Mouse (Mus musculus): ENCODE results near the gene Nup107. TPM values are rescaled to one million over a fixed set of nuclear protein-coding genes. Genes with fewer than 3 reads are reported as not detected.

The Nup107 gene
- polyA plus RNA-seq, 1 experiment = 8.0 TPM

DNA sequence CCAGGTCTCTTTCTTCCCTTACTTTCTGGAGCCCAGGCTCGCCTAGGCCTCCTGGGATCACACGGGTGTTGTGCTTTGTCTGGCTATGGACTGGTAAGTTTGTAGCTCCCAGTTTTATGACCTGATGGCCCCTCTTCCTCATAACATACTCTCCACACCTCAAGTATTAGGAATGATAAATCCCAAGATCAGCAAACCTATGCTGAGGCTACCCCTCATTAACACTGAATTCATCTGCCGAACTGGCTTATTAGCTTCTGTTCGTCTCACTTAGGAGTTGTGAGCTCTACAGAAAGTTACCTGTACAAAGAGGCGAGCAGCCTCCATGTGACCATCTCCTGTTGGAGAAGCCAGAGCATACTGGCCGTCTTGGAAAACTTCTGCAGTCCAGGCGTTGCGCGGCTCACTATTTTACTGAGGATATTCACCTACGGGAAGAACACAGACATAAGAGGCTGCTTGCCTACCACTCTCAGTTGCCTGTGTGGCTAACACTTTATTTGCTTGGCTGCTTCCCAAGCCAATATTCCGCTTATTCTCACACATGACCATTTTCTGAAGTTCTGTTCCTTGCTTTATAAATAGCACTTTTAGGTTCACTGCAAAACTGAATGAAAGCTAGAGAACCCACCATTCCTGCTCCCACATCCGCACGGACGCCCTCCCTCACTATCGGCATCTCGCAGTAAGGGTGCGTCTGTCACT is 11.3 kb downstream of the Nup107 start:
- H3K4me1 ChIP-seq (ENCODE audit: control insufficient read depth, insufficient read depth, low read length) = no peaks in the 10 kb centered on the region
- DNase-seq = no peak
- no peak for TF ChIP-seq CTCF (IDR thresholded peaks at IDR 0.05; ENCODE audit: insufficient read depth, low read length)
- TF ChIP-seq POLR2A (IDR thresholded peaks at IDR 0.05; ENCODE audit: borderline replicate concordance, extremely low read depth, low read depth, low read length) = no peak
- 88% methylated on average over 17 of the region's 17 CpGs for WGBS
- no peak overlapping the region for H3K4me3 ChIP-seq (replicated peaks; ENCODE audit: extremely low read depth, low read depth, low read length)

DNA sequence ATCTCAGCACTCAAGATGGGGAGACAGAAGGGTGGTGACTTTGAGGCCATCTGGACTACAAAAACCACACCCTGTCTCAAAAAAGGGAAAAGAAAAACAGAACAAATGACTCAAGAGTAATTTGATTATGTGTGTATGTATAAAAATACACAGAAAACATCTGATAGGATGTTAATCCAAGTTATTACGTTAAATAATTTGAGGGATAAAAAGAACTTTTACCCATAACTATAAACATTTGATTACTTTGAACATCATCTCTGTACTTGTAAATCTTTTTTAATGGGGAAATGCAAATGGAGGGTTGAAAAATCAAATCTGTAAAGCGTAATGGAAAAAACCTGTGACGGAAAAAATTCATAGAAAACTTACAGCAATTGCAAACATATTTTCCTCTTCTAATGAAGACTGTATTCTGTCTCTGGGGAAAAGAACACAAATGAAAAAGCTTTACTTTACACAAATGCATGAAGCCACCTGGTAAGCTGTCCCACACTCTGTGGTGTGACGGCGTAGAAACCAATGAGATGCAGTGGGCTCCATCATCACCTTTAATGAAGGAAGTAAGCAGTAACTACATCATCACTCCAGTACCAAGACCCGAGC is 12.1 kb downstream of the Nup107 start:
- Histone ChIP-seq H3K4me3 (replicated peaks; ENCODE audit: extremely low read depth, low read depth, low read length) (no peak overlapping the region), H3K4me1 (ENCODE audit: control insufficient read depth, insufficient read depth, low read length) (no peaks in the 10 kb centered on the region)
- no peak for DNase-seq
- 91% methylated on average over 6 of the region's 6 CpGs for WGBS
- TF ChIP-seq CTCF (IDR thresholded peaks at IDR 0.05; ENCODE audit: insufficient read depth, low read length) = no peak
- no peak for TF ChIP-seq POLR2A (IDR thresholded peaks at IDR 0.05; ENCODE audit: borderline replicate concordance, extremely low read depth, low read depth, low read length)

DNA sequence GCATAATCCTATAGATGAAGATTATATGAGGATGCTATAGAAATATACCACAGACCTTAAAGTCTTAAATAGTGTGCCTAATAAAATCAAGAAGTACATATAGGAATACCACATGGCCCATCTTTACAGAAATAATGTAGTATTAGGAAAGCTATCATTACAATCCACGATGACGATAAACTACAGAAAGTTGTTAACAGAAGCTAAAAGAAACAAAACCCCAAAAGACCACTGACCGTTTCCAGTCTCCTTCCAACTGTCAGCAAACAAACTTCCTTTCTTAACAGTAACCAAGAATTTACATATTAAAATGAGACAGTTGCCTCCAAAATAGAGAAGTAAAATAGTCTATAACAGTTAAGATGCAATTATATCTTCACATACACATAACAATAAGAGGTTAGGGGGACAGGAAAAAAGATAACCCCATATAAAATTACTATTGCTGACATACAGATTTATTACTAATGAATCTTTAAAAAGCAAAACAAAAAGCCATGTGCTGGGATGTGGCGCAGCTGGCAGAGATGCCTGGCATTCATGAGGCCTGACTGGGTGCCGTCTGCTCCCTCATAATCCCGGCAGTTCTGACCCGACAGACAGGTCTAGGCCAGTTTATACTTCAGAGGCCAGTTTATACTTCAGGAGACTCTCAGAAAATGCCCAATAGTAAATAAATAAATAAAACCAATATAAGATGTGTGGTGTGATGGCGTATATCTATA is 12.8 kb downstream of the Nup107 start:
- TF ChIP-seq CTCF (IDR thresholded peaks at IDR 0.05; ENCODE audit: insufficient read depth, low read length) (no peak), POLR2A (IDR thresholded peaks at IDR 0.05; ENCODE audit: borderline replicate concordance, extremely low read depth, low read depth, low read length) (no peak)
- DNase-seq = no peak
- Histone ChIP-seq H3K4me1 (ENCODE audit: control insufficient read depth, insufficient read depth, low read length) (no peaks in the 10 kb centered on the region), H3K4me3 (replicated peaks; ENCODE audit: extremely low read depth, low read depth, low read length) (no peak overlapping the region)
- WGBS = 90% methylated on average over 8 of the region's 8 CpGs

DNA sequence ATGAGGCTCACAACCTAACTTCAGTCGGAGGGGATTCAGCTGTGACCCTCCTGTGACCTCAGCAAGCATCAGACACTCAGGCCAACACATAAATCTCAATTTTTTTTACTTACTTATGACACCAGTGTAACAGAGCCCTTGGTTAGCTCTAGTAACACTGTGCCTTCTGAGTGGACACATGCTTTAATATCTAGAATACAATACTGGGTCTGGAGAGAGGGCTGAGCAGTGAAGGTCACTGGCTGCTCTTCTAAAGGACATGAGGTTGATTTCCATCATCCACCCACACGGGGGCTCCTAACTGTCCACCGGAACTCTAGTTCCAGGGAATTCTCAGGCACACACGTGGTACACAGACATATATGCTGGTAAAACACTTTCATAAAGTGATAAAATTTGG is 13.6 kb downstream of the Nup107 start:
- WGBS = 81% methylated on average over 4 of the region's 4 CpGs
- no peak overlapping the region for H3K4me3 ChIP-seq (replicated peaks; ENCODE audit: extremely low read depth, low read depth, low read length)
- TF ChIP-seq POLR2A (IDR thresholded peaks at IDR 0.05; ENCODE audit: borderline replicate concordance, extremely low read depth, low read depth, low read length) (no peak), CTCF (IDR thresholded peaks at IDR 0.05; ENCODE audit: insufficient read depth, low read length) (no peak)

DNA sequence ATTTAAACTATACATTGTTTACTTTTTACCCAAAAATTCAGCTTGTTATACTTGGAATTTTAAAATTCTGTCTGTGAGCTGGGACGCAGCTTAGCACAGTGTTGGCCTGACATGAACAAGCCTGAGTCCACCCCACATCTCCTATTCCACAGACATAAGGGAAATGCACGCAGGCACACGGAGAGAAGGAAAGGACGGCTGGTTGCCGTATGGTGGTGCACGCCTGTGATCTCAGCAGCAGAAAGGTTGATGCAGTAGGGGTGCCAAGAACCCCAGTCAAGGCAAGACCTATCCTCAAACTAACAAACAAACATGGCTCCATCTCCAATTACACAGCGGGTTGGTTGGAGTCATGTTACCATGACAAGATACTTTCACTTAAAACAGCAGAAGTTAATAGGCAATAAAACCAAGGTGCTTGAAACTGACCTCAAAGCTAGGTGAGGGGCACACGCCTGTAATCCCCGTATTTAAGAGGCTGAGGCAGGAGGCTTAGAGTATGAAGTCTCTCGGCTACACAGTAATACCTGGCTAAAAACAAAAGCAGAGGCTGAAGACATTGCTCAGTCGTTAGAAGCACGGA is 14.1 kb downstream of the Nup107 start:
- TF ChIP-seq CTCF (IDR thresholded peaks at IDR 0.05; ENCODE audit: insufficient read depth, low read length) = no peak
- no peak for TF ChIP-seq POLR2A (IDR thresholded peaks at IDR 0.05; ENCODE audit: borderline replicate concordance, extremely low read depth, low read depth, low read length)
- Histone ChIP-seq H3K4me3 (replicated peaks; ENCODE audit: extremely low read depth, low read depth, low read length) (no peak overlapping the region), H3K4me1 (ENCODE audit: control insufficient read depth, insufficient read depth, low read length) (no peaks in the 10 kb centered on the region)
- WGBS = 94% methylated on average over 12 of the region's 12 CpGs
- no peak for DNase-seq

More for the DNA sequence above, 13.6 kb downstream of the Nup107 start:
- no peaks in the 10 kb centered on the region for H3K4me1 ChIP-seq (ENCODE audit: control insufficient read depth, insufficient read depth, low read length)
- no peak for DNase-seq

- Histone ChIP-seq H3K4me1 (ENCODE audit: control insufficient read depth, insufficient read depth, low read length) (no peaks in the 10 kb centered on the region), H3K4me3 (replicated peaks; ENCODE audit: extremely low read depth, low read depth, low read length) (no peak overlapping the region)
- TF ChIP-seq CTCF (IDR thresholded peaks at IDR 0.05; ENCODE audit: insufficient read depth, low read length) = no peak
- TF ChIP-seq POLR2A (IDR thresholded peaks at IDR 0.05; ENCODE audit: borderline replicate concordance, extremely low read depth, low read depth, low read length) = no peak
- WGBS = 93% methylated on average over 17 of the region's 17 CpGs
- no peak for DNase-seq
Observed at GRCm38 (mm10) chr10:117777501-117778327, 14.8 kb downstream of the Nup107 start.

DNA sequence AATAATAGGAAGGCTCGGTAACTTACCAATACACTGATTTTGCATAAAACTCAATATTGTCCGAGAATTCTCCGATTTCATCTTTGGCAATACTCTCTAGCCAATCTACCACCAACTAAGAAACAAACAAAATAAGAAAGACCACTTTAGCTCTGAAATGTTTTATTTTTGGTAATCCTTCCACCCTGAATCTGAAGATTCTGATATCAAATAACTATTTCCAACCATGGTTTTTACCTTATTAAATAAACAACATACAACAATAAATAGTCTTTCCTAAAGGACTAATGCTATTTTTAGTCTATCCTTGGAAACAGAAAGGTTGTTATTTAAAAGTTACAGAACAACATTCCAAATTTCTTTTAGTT is 15.4 kb downstream of the Nup107 start:
- WGBS = 98% methylated on average over 3 of the region's 3 CpGs
- Histone ChIP-seq H3K4me3 (replicated peaks; ENCODE audit: extremely low read depth, low read depth, low read length) (no peak overlapping the region), H3K4me1 (ENCODE audit: control insufficient read depth, insufficient read depth, low read length) (no peaks in the 10 kb centered on the region)
- TF ChIP-seq CTCF (IDR thresholded peaks at IDR 0.05; ENCODE audit: insufficient read depth, low read length) = no peak
- TF ChIP-seq POLR2A (IDR thresholded peaks at IDR 0.05; ENCODE audit: borderline replicate concordance, extremely low read depth, low read depth, low read length) = no peak
- DNase-seq = no peak

GRCm38 (mm10) chr10:117776281-117777102 is 16.0 kb downstream of the Nup107 start:
- H3K4me1 ChIP-seq (ENCODE audit: control insufficient read depth, insufficient read depth, low read length) = no peaks in the 10 kb centered on the region
- no peak for DNase-seq
- no peak overlapping the region for H3K4me3 ChIP-seq (replicated peaks; ENCODE audit: extremely low read depth, low read depth, low read length)
- 84% methylated on average over 12 of the region's 12 CpGs for WGBS
- TF ChIP-seq CTCF (IDR thresholded peaks at IDR 0.05; ENCODE audit: insufficient read depth, low read length) = no peak
- TF ChIP-seq POLR2A (IDR thresholded peaks at IDR 0.05; ENCODE audit: borderline replicate concordance, extremely low read depth, low read depth, low read length) = no peak

Data from lung, adult 2 months (tissue).